In genomic region chr11:95592691-95593090, GRCm38 (mm10) we compare ENCODE assay signal across 17 mouse cellular contexts. TPM values are rescaled to one million over a fixed set of nuclear protein-coding genes. Genes with fewer than 3 reads are reported as not detected.
"Had no signal": no experiment of that assay in that cellular context is flagged by ENCODE, and none has a peak within 500 bp of the region (broad histone marks: within the 10 kb centered on the region; RNA-seq: fewer than 3 reads in every experiment).

No protein-coding gene starts in this region.

- DNase-seq: kidney, adult 18-20 months; kidney, adult 9 months; layer of hippocampus, adult 9-11 months; lung, embryonic 14.5 days; midbrain, embryonic 14.5 days; thymus, adult 18-20 months; thymus, postnatal 36 days had no signal

- H3K27ac ChIP-seq: kidney, postnatal 0 days; layer of hippocampus, adult 2 months; limb, embryonic 12.5 days; limb, embryonic 15.5 days; liver, embryonic 12.5 days; liver, embryonic 15.5 days had no signal

- H3K4me2 ChIP-seq: limb, embryonic 12.5 days; limb, embryonic 15.5 days; liver, embryonic 12.5 days; liver, embryonic 15.5 days; lung, embryonic 14.5 days; midbrain, embryonic 11.5 days had no signal

- ATAC-seq: intestine, embryonic 16.5 days; liver, embryonic 12.5 days had no signal

- H3K9me3 ChIP-seq: limb, embryonic 12.5 days; limb, embryonic 15.5 days; liver, embryonic 12.5 days; liver, embryonic 15.5 days had no signal

- H3K36me3 ChIP-seq: limb, embryonic 12.5 days; limb, embryonic 15.5 days; liver, embryonic 12.5 days; liver, embryonic 15.5 days had no signal

- H3K9ac ChIP-seq: limb, embryonic 12.5 days; limb, embryonic 15.5 days; liver, embryonic 12.5 days; liver, embryonic 15.5 days; lung, embryonic 14.5 days had no signal

- H3K4me3 ChIP-seq: layer of hippocampus, adult 2 months; limb, embryonic 12.5 days; limb, embryonic 15.5 days; liver, embryonic 12.5 days; liver, embryonic 15.5 days had no signal

RNA-seq across cellular contexts. Expression of gene Ngfr, which starts 5.2 kb away (rescaled TPM):
- total RNA-seq: megakaryocyte progenitor cell, adult 5-6 weeks; megakaryocyte-erythroid progenitor cell, adult 5-6 weeks had no signal
